Mouse (Mus musculus): ENCODE results near the gene Ccdc114.

Gene Ccdc114

GRCm38 (mm10) chr7:45974512-45974911 lies 50.6 kb downstream of the Ccdc114 start:
- in situ Hi-C loops (cut with MboI, MseI): loop anchor here (10.0 to 25.0 kb wide), 2 partner anchors 460 to 1287 kb away; no protein-coding TSS in a partner anchor

DNA sequence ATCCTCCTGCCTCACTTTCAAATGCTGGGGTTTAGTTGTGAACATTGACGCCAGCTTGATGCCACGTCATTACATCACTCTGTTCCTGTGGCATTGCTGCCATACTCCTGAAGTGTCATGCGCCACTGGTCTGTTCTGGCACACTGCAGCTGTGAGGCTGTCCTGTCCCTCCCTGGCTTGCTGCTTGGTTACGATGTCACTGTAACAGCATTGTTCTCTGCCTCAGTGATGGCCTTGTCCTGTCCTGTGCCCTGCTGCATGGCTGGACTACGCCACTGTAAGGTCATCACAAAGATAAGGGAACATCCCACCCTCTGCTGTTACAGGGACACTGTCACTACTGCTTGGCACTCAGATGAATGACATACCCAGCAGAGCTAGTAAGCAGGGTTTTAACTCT lies 57.7 kb downstream of the Ccdc114 start:
- in situ Hi-C loops (cut with MboI, MseI): no loop called here

- in situ Hi-C loops (cut with MboI, MseI): no loop called here
Observed at GRCm38 (mm10) chr7:45986893-45987292, 63.0 kb downstream of the Ccdc114 start.

DNA sequence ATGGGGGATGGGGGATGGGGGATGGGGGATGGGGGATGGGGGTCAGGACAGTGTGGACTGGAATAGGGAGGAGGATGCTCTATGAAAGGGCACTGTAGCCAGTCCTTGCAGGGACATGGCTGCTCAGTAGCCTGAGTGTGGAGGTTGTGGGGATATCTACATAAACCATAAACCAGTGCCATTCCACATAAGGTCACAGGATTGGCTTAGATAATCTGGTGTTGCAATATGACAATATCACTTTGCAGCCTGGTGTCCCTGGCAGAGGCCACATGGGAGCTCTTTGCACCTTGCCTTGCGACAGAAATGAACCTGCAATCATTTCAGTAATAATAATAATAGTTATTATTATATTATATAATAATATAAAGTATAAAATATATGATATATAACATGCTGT lies 64.5 kb downstream of the Ccdc114 start:
- in situ Hi-C loops (cut with MboI, MseI): no loop called here

- in situ Hi-C loops (cut with MboI, MseI): no loop called here
Observed at GRCm38 (mm10) chr7:45992470-45992869, 68.6 kb downstream of the Ccdc114 start.

Measured in T-helper 2 cell (primary cell).